Mouse (Mus musculus) spleen, adult 2 months (tissue): ENCODE results near the gene Npff.

Experiments
- CTCF ChIP-seq: fragments of 200-500 bp; IDR thresholded peaks from 2 replicates; pipeline ENCODE4 v1.5.1; 2011; ENCODE audit warnings: mild to moderate bottlenecking, inconsistent platforms; ENCODE audit not compliant: insufficient read depth, insufficient read length, insufficient replicate concordance; ENCODE audit errors: extremely low read depth
- POLR2A ChIP-seq: fragments of 200-500 bp; IDR thresholded peaks from 2 replicates; pipeline ENCODE4 v1.6.1; 2011; ENCODE audit warnings: low read depth, low read length, inconsistent platforms

- no peak for TF ChIP-seq CTCF
- TF ChIP-seq POLR2A, result no peak
Measured at GRCm38 (mm10) chr15:102533926-102534325, 9.2 kb upstream of the Npff start.
